Mouse (Mus musculus): ENCODE data around the gene Vmn1r181. TPM values are rescaled to one million over a fixed set of nuclear protein-coding genes. Genes with fewer than 3 reads are reported as not detected.
"Not testable (repeated sequence)": the region's sequence is repeated elsewhere in the genome, so short reads cannot be mapped to it uniquely, and the experiment has no call there.

Vmn1r181 gene
- not detected in 2 replicates for polyA plus RNA-seq (2012; rRNA removed)

DNA sequence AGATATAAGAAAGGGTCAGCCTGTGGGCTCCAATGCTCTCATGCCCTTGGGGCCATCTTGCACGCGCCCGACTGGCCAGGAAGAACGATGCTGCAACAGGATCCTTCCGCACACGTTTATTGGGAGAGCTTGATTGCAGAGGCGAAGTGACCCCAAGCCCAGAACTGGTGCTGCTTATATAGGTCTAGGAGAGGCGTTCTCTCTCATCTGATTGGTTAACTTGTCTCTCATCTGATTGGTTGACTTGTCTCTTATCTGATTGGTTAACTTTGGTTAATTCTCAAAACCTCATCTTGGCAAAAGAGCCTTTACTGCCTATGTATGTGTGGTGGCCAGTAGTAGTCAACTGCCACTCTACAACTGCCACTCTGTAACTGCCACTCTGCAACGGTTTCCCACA is at the start of gene Vmn1r181:
TSS of gene Vmn1r181 (plus strand) at position 301 of the 400 bp plus-strand sequence.
- DNase-seq; H3K4me1 ChIP-seq (ENCODE audit: control insufficient read depth, insufficient read depth, low read length); H3K4me3 ChIP-seq (replicated peaks; ENCODE audit: extremely low read depth, low read depth, low read length): not testable (repeated sequence)
- 81% methylated on average over 9 of the region's 9 CpGs for WGBS

GRCm38 (mm10) chr7:23926678-23927077 is 47.7 kb upstream of the Vmn1r181 start, which contains the start of gene Vmn1r179:
Gene Vmn1r179, plus strand, starts transcription at chr7:23926978.
- TF ChIP-seq POLR2A (IDR thresholded peaks at IDR 0.05; ENCODE audit: borderline replicate concordance, extremely low read depth, low read depth, low read length), result no peak
- TF ChIP-seq CTCF (IDR thresholded peaks at IDR 0.05; ENCODE audit: insufficient read depth, low read length), result no peak
- 29% methylated on average over 2 of the region's 2 CpGs for WGBS
- DNase-seq, result no peak
- no peak within 1 kb of the TSS for H3K4me3 ChIP-seq (replicated peaks; ENCODE audit: extremely low read depth, low read depth, low read length)
- no peaks in the 10 kb centered on the region for H3K4me1 ChIP-seq (ENCODE audit: control insufficient read depth, insufficient read depth, low read length)

DNA sequence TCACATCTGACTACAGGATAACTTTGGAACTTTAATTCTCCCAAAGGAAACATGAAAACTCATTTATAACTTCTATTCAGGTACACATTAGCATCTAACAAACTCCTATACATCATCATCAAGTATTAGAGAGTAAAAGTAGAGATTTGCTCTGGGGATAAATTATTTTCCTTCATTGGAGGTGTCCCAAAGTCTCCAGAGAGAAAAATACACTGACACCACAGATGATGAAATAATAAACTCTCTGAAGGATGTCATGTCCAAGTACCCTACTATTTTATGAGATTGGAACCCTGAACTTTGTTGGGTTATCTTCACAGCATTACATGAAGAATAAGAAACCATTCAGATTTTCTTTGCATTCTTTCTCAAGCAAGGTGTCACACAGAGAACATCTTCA is 24.1 kb upstream of the Vmn1r181 start, which contains the start of gene Vmn1r180:
TSS of gene Vmn1r180 (plus strand) at position 301 of the 400 bp plus-strand sequence.
- DNase-seq, result no peak
- no peak for TF ChIP-seq POLR2A (IDR thresholded peaks at IDR 0.05; ENCODE audit: borderline replicate concordance, extremely low read depth, low read depth, low read length)
- no peak for TF ChIP-seq CTCF (IDR thresholded peaks at IDR 0.05; ENCODE audit: insufficient read depth, low read length)
- Histone ChIP-seq H3K4me3 (replicated peaks; ENCODE audit: extremely low read depth, low read depth, low read length) (no peak within 1 kb of the TSS), H3K4me1 (ENCODE audit: control insufficient read depth, insufficient read depth, low read length) (no peaks in the 10 kb centered on the region)

DNA sequence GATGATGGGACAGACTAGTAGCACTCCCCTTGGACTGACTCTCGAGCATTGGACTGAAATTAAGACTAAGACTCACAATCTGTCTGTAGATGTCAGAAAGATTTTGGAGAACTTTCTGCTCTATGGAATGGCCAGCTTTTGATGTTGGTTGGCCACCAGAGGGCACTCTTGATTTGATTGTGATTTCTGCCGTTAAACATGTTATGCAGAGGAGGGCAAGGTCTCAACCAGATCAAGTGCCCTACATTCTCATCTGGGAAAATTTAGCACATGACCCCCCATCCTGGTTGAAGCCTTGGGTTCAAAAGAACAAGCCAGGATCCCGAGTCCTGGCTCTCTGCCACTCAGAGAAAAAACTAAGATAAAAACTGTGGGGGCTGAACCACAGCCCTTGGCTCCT is 6.4 kb upstream of the Vmn1r181 start:
- WGBS, result 38% methylated on average over 3 of the region's 3 CpGs
- not testable (repeated sequence) for H3K4me1 ChIP-seq (ENCODE audit: control insufficient read depth, insufficient read depth, low read length); H3K4me3 ChIP-seq (replicated peaks; ENCODE audit: extremely low read depth, low read depth, low read length); DNase-seq

DNA sequence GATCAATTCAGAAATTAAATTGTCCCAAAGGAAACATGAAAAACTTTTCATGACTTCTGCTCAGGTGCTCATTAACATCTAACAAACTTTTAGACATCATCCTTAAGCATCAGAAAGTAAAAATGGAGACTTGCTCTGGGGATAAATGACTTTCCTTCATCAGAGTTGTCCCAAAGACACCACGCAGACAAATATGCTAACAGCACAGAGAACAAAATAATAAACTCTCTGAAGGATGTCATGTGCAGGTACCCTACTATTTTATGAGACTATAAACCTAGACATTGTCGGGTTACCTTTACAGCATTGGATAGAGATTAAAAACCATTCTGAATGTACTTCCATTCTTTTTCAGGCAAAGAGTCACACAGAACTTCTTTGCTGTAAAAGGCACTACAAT is 27.0 kb downstream of the Vmn1r181 start, which contains the start of gene V1rd19:
TSS of gene V1rd19 (plus strand) at position 301 of the 400 bp plus-strand sequence.
- WGBS, result 64% methylated on average over 2 of the region's 2 CpGs
- TF ChIP-seq POLR2A (IDR thresholded peaks at IDR 0.05; ENCODE audit: borderline replicate concordance, extremely low read depth, low read depth, low read length) (no peak), CTCF (IDR thresholded peaks at IDR 0.05; ENCODE audit: insufficient read depth, low read length) (no peak)

More for the DNA sequence above, 27.0 kb downstream of the Vmn1r181 start, which contains the start of gene V1rd19:
- DNase-seq, result no peak
- Histone ChIP-seq H3K4me1 (ENCODE audit: control insufficient read depth, insufficient read depth, low read length) (no peaks in the 10 kb centered on the region), H3K4me3 (replicated peaks; ENCODE audit: extremely low read depth, low read depth, low read length) (no peak within 1 kb of the TSS)

Other genes with a start within 250 kb of the Vmn1r181 start
- gene Vmn1r174, start 222.3 kb upstream of the Vmn1r181 start, polyA plus RNA-seq (2012; rRNA removed), result not detected in 2 replicates
- not detected in 2 replicates for gene Vmn1r175, start 164.0 kb upstream of the Vmn1r181 start, polyA plus RNA-seq (2012; rRNA removed)
- not detected in 2 replicates for gene Vmn1r176, start 137.2 kb upstream of the Vmn1r181 start, polyA plus RNA-seq (2012; rRNA removed)
- gene Vmn1r177, start 108.2 kb upstream of the Vmn1r181 start, polyA plus RNA-seq (2012; rRNA removed), result not detected in 2 replicates
- not detected in 2 replicates for gene Vmn1r178, start 82.6 kb upstream of the Vmn1r181 start, polyA plus RNA-seq (2012; rRNA removed)
- not detected in 2 replicates for gene Vmn1r179, start 47.6 kb upstream of the Vmn1r181 start, polyA plus RNA-seq (2012; rRNA removed)
- not detected in 2 replicates for gene Vmn1r180, start 24.0 kb upstream of the Vmn1r181 start, polyA plus RNA-seq (2012; rRNA removed)
- gene V1rd19, start 27.1 kb downstream of the Vmn1r181 start, polyA plus RNA-seq (2012; rRNA removed), result not detected in 2 replicates
- not detected in 2 replicates for gene Vmn1r183, start 78.6 kb downstream of the Vmn1r181 start, polyA plus RNA-seq (2012; rRNA removed)
- 12.3 and 16.7 TPM in 2 replicates for gene Zfp180, start 107.3 kb downstream of the Vmn1r181 start, polyA plus RNA-seq (2012; rRNA removed)
- 1.3 and 1.7 TPM in 2 replicates for gene Zfp112, start 137.7 kb downstream of the Vmn1r181 start, polyA plus RNA-seq (2012; rRNA removed)
- gene Zfp235, start 159.6 kb downstream of the Vmn1r181 start, polyA plus RNA-seq (2012; rRNA removed), result 4.8 and 7.5 TPM in 2 replicates
- gene Zfp114, start 200.4 kb downstream of the Vmn1r181 start, polyA plus RNA-seq (2012; rRNA removed), result 0.12 and 0.22 TPM in 2 replicates
- gene Zfp111, start 236.8 kb downstream of the Vmn1r181 start, polyA plus RNA-seq (2012; rRNA removed), result 2.0 and 2.4 TPM in 2 replicates

All from lung, adult 2 months (tissue).